Mouse (Mus musculus) kidney, postnatal 25 days (tissue): Measurements from ENCODE around the gene Ifnz.
"Not testable (repeated sequence)": the region's sequence is repeated elsewhere in the genome, so short reads cannot be mapped to it uniquely, and the experiment has no call there.

ENCODE experiments used
- DNase-seq, 2 experiments: peaks; one replicate each; pipeline ENCODE4 v3.0.0; 2021; ENCODE audit warnings: mixed read lengths in 2 of 2

The Ifnz gene

DNA sequence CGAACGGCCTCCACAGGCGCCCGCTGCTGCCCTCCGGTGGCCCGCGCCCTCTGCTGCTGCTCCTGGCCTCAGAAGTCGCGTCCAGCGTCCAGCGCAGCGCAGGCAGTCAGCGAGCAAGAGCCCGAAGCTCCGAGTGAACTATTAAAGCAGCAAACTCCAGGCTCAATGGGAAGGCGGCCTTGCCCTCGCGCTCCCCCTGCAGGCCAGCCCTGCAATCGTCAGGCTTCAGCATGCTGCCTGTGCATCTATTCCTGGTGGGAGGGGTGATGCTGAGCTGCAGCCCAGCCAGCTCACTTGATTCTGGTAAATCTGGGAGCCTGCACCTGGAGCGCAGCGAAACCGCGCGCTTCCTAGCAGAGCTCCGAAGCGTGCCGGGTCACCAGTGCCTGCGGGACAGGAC lies 6.5 kb downstream of the Ifnz start, which contains the start of gene Gm13277:
Gene Gm13277 (plus strand): TSS at position 231 of the 400 bp plus-strand sequence.
- DNase-seq: peak; percentile 76 to 81

DNA sequence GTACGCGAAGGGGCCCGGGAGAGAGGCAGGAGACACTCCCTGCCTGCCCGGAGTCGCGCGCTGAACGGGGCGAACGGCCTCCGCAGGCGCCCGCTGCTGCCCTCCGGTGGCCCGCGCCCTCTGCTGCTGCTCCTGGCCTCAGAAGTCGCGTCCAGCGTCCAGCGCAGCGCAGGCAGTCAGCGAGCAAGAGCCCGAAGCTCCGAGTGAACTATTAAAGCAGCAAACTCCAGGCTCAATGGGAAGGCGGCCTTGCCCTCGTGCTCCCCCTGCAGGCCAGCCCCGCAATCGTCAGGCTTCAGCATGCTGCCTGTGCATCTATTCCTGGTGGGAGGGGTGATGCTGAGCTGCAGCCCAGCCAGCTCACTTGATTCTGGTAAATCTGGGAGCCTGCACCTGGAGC lies 9.3 kb downstream of the Ifnz start, which contains the start of gene Gm13278:
Gene Gm13278 (plus strand): TSS at position 301 of the 400 bp plus-strand sequence.
- DNase-seq: not testable (repeated sequence)

DNA sequence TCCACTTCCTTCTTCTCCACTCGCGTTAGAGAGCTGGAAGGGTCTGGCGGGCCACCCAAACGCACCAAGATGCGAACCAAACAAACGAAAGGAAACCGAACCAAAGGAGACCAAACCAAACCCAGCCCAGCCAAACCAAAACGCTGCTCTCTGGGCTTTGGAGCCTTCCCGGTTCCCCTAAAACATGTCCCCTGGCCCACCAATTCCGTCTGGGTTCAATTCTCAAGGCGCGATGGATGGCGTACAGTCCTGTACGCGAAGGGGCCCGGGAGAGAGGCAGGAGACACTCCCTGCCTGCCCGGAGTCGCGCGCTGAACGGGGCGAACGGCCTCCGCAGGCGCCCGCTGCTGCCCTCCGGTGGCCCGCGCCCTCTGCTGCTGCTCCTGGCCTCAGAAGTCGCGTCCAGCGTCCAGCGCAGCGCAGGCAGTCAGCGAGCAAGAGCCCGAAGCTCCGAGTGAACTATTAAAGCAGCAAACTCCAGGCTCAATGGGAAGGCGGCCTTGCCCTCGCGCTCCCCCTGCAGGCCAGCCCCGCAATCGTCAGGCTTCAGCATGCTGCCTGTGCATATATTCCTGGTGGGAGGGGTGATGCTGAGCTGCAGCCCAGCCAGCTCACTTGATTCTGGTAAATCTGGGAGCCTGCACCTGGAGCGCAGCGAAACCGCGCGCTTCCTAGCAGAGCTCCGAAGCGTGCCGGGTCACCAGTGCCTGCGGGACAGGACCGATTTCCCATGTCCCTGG lies 12.2 kb downstream of the Ifnz start, which contains the start of gene Gm13275:
Gene Gm13275 (plus strand): TSS at position 552 of the 740 bp plus-strand sequence.
- DNase-seq: peak; percentile 10 to 48

DNA sequence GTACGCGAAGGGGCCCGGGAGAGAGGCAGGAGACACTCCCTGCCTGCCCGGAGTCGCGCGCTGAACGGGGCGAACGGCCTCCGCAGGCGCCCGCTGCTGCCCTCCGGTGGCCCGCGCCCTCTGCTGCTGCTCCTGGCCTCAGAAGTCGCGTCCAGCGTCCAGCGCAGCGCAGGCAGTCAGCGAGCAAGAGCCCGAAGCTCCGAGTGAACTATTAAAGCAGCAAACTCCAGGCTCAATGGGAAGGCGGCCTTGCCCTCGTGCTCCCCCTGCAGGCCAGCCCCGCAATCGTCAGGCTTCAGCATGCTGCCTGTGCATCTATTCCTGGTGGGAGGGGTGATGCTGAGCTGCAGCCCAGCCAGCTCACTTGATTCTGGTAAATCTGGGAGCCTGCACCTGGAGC lies 15.2 kb downstream of the Ifnz start, which contains the start of gene Gm13279:
Gene Gm13279 (plus strand): TSS at position 301 of the 400 bp plus-strand sequence.
- not testable (repeated sequence) for DNase-seq

DNA sequence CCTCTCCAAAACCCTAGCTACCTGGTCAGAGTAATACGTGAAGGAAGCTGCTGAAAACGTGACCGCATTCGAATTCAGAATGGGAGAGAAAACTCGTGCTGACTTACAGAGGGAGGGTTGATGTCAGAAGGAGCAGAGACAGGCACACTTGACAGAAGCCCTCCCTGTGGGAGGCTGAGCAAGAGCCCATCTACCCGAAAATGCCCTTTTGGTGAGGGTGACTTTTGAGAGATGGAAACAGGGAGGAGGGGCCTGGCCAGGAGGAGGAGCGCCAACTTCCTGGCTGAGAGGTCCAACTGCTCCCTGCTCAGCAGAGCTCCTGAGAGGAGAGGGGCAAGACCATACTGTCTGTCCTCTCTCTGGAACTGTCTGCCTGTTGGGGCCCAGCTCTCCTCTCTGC lies 17.4 kb downstream of the Ifnz start, which contains the start of gene Gm13285:
Gene Gm13285 (plus strand): TSS at position 301 of the 400 bp plus-strand sequence.
- DNase-seq: not testable (repeated sequence)

DNA sequence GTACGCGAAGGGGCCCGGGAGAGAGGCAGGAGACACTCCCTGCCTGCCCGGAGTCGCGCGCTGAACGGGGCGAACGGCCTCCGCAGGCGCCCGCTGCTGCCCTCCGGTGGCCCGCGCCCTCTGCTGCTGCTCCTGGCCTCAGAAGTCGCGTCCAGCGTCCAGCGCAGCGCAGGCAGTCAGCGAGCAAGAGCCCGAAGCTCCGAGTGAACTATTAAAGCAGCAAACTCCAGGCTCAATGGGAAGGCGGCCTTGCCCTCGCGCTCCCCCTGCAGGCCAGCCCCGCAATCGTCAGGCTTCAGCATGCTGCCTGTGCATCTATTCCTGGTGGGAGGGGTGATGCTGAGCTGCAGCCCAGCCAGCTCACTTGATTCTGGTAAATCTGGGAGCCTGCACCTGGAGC lies 21.0 kb downstream of the Ifnz start, which contains the start of gene Gm13287:
Gene Gm13287 (plus strand): TSS at position 301 of the 400 bp plus-strand sequence.
- not testable (repeated sequence) for DNase-seq

DNA sequence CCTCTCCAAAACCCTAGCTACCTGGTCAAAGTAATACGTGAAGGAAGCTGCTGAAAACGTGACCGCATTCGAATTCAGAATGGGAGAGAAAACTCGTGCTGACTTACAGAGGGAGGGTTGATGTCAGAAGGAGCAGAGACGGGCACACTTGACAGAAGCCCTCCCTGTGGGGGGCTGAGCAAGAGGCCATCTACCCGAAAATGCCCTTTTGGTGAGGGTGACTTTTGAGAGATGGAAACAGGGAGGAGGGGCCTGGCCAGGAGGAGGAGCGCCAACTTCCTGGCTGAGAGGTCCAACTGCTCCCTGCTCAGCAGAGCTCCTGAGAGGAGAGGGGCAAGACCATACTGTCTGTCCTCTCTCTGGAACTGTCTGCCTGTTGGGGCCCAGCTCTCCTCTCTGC lies 23.3 kb downstream of the Ifnz start, which contains the start of gene Gm13288:
Gene Gm13288 (plus strand): TSS at position 301 of the 400 bp plus-strand sequence.
- DNase-seq: not testable (repeated sequence)

DNA sequence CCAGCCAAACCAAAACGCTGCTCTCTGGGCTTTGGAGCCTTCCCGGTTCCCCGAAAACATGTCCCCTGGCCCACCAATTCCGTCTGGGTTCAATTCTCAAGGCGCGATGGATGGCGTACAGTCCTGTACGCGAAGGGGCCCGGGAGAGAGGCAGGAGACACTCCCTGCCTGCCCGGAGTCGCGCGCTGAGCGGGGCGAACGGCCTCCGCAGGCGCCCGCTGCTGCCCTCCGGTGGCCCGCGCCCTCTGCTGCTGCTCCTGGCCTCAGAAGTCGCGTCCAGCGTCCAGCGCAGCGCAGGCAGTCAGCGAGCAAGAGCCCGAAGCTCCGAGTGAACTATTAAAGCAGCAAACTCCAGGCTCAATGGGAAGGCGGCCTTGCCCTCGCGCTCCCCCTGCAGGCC lies 23.8 kb downstream of the Ifnz start:
- DNase-seq: peak; percentile 20 to 58

DNA sequence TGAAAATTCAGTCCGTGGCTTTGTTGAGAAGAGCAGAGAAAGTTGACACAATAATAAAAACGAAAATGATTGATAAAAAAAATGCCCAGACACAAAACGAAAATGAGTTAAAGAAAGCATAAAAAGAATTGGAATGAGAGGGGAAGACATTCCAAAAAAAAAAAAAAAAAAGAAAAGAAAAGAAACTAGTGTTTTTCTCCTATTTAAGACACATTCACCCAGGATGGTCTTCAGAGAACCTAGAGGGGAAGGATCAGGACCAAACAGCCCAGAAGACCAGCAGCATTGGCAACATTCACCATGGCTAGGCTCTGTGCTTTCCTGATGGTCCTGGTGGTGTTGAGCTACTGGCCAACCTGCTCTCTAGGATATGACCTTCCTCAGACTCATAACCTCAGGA lies 34.0 kb downstream of the Ifnz start, which contains the start of gene Ifna7:
Gene Ifna7 (plus strand): TSS at position 301 of the 400 bp plus-strand sequence.
- DNase-seq: no peak

DNA sequence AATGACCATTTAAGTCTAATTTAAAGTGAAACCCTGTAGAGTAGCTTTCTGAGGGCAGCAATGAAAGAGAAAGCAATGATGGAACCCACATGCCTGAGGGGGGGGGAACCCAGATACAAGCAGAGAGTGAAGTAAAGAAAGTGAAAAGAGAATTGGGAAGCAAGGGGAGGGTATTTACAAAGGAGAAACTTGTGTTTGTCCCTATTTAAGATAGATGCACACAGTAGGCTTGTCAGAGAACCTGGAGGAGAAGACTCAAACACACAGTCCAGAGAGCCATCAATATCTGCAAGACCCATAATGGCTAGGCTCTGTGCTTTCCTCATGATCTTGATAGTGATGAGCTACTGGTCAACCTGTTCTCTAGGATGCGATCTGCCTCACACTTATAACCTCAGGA lies 37.7 kb downstream of the Ifnz start, which contains the start of gene Ifna11:
Gene Ifna11 (plus strand): TSS at position 301 of the 400 bp plus-strand sequence.
- no peak for DNase-seq

DNA sequence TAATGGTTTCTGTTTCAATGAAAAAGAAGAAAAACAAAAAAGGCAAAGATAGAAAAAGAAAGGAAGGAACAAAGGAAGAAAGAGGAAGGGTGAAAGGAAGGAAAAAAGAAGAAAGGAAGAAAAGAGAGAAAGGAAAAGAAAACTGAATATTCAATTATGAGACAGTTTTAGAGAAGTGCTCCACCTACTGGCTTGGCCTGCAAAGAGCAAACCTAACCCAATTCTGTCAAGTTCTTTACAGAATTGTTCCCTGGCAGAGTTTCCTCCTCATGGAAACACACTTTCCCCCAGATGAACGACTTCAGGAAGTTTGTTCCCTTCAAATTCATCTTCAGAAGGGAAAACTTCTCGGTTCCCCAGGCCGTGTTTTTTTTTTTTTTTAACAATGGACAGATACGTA lies 41.1 kb downstream of the Ifnz start:
- peak in 1 of 2 experiments; percentile 24 for DNase-seq

DNA sequence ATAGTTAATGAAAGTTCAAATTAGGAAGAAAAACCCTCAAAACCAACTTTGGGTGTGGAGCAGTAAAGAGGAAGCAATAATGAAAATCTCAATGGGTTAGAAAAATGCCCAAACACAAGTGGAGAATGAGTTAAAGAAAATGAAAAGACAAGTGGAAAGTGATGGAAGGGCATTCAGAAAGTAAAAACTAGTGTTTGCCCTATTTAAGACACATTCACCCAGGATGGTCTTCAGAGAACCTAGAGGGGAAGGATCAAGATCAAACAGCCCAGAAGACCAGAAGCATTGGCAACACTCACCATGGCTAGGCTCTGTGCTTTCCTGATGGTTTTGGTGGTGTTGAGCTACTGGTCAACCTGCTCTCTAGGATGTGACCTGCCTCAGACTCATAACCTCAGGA lies 45.2 kb downstream of the Ifnz start, which contains the start of gene Ifna6:
Gene Ifna6 (plus strand): TSS at position 301 of the 400 bp plus-strand sequence.
- DNase-seq: not testable (repeated sequence)

DNA sequence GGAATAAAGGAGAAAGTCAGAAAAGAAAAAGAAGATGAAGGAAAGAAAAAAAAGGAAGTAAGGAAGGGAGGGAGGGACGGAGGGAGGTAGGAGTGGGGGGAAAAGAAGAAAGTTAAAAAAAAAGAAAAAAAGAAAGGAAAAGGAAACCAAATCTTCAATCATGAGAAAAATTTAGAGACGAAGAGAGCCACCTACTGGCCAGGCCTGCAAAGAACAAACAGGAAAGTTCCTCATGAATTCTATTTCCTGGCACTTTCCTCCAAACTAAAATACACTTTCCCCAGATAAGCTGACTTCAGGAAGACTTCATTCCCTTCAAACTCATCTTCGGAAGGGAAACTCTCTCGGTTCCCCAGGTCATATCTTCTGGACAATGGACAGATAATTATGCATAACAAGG lies 48.6 kb downstream of the Ifnz start:
- DNase-seq: peak in 1 of 2 experiments; percentile 24
